Mouse (Mus musculus) lung, embryonic 15.5 days (tissue): ENCODE results near the gene Uevld. TPM values are rescaled to one million over a fixed set of nuclear protein-coding genes. Genes with fewer than 3 reads are reported as not detected.

Experiments
- ATAC-seq: fragments of 200-750 bp; cut with Nextera tagmentation; 2 replicates; pipeline ENCODE4 v1.8.0; 2017; ENCODE audit warnings: moderate number of reproducible peaks, borderline replicate concordance; ENCODE audit not compliant: low FRiP score, low TSS enrichment; ENCODE audit errors: extremely low read depth
- H3K27ac ChIP-seq: fragments of 300-500 bp; sonication (generic); 2 replicates; pipeline ENCODE4 v1.5.1; 2015; ENCODE audit warnings: moderate library complexity, mild to moderate bottlenecking, inconsistent platforms
- H3K27me3 ChIP-seq: fragments of 300-500 bp; sonication (generic); 2 replicates; pipeline ENCODE4 v1.6.1; 2015; ENCODE audit warnings: inconsistent platforms
- H3K36me3 ChIP-seq: fragments of 300-500 bp; sonication (generic); 2 replicates; pipeline ENCODE4 v1.6.1; 2015; ENCODE audit warnings: inconsistent platforms
- H3K4me1 ChIP-seq: fragments of 300-500 bp; sonication (generic); 2 replicates; pipeline ENCODE4 v1.6.1; 2015; ENCODE audit warnings: inconsistent platforms
- H3K4me2 ChIP-seq: fragments of 300-500 bp; sonication (generic); 2 replicates; pipeline ENCODE4 v1.6.1; 2015; ENCODE audit warnings: inconsistent platforms, mild to moderate bottlenecking, moderate library complexity
- H3K4me3 ChIP-seq: fragments of 300-500 bp; sonication (generic); 2 replicates; pipeline ENCODE4 v1.5.1; 2015; ENCODE audit warnings: mild to moderate bottlenecking, inconsistent platforms
- H3K9ac ChIP-seq: fragments of 300-500 bp; sonication (generic); 2 replicates; pipeline ENCODE4 v1.6.1; 2015; ENCODE audit warnings: inconsistent platforms
- H3K9me3 ChIP-seq: fragments of 300-500 bp; sonication (generic); 2 replicates; pipeline ENCODE4 v1.6.1; 2016; ENCODE audit warnings: inconsistent platforms
- WGBS: fragments of 180-500 bp; shearing (Covaris S2); methylation state at CpG from one replicate; pipeline ENCODE4 v1.1.7; 2015; 5-methylcytosine and 5-hydroxymethylcytosine counted together
- polyA plus RNA-seq: library from polyadenylated mRNA; unstranded; fragments of >200 nt; fragmentation: Nextera tagmentation; extraction: Ambion mirVana; gene quantifications from 2 replicates; pipeline ENCODE4 v1.2.1, GENCODE M21; 2015

The Uevld gene
- polyA plus RNA-seq = 12.1 and 13.1 TPM in 2 replicates

DNA sequence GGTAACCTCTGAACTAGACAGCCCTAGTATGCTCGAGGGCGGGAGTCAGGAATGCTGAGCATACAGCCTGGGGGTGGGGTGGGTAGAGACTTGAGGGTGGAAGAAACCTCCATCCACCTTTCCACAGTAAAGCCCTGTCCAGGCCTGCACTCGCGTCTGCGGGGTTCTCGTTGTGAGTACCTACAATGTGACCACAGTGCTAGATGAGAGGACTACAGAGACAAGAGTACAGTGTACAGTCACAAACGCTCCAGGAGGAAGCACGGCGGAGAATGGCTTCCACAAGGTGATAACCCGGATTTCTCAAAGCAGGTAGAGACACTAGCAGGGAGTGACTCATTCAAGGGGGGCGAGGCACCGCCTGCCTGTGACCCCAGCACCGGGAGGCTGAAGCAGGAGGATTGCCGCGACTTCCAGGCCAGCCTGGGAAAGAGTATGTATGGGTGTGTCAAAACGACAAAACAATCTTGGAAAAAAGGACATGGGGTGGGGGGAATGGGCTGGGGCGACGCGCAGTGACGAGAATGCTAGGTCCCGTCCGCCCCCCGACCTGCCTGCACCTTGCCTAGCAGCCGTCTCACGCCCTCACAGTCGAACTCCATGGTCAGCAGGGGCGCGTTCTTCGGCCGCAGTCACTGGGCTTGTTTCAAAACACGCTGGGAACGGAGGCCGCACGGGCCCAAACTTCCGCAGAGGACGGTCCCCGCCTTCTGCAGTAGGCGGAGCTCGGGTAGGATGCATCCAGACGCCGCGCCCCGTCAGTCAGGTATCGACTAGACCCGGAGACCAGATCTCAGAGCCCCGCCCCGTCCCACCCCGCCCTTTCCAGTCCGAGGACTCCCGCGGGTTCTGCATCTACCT, at the start of gene Uevld:
Gene Uevld, minus strand, starts transcription at position 697 of the 861 bp plus-strand sequence.
- Histone ChIP-seq H3K9ac (peak within 1 kb of the TSS; percentile 74), H3K27me3 (peaks cover 4% of the 10 kb centered on the region; the same call in 1 of the 2 replicates), H3K27ac (peak within 1 kb of the TSS; percentile 30; the same call in 1 of the 2 replicates), H3K36me3 (peaks cover 18% of the 10 kb centered on the region), H3K9me3 (no peaks in the 10 kb centered on the region), H3K4me3 (peak within 1 kb of the TSS; percentile 72), H3K4me1 (peaks cover 19% of the 10 kb centered on the region), H3K4me2 (peak within 1 kb of the TSS; percentile 73)
- under 1% methylated on average over 51 of the region's 51 CpGs for WGBS
- ATAC-seq = peak; percentile 89

DNA sequence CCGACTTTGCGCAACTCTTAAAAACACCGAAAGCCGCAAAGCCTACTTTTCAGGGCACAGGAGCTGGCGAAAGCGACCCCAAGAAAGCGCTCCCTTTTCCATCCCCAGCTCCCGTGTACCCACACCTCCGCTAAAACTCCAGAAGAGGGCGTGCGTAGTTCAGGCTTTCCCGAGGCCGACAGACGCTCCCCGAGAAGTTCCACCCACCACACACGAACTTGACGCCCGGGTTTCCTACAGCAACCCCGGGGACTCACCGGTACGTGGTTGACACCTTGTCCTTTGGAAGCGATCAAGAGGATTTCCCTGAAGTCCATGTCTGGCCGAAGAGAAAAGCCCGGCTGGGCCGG, 49.5 kb upstream of the Uevld start:
- under 1% methylated on average over 25 of the region's 25 CpGs for WGBS
- Histone ChIP-seq H3K27me3 (no peaks in the 10 kb centered on the region), H3K4me2 (peak overlapping the region; percentile 83), H3K9me3 (no peaks in the 10 kb centered on the region), H3K27ac (peak overlapping the region; percentile 97), H3K4me1 (peaks cover 32% of the 10 kb centered on the region), H3K36me3 (no peaks in the 10 kb centered on the region), H3K4me3 (peak overlapping the region; percentile 92), H3K9ac (peak overlapping the region; percentile 85)
- ATAC-seq = peak; percentile 64; the same call in 1 of the 2 replicates

DNA sequence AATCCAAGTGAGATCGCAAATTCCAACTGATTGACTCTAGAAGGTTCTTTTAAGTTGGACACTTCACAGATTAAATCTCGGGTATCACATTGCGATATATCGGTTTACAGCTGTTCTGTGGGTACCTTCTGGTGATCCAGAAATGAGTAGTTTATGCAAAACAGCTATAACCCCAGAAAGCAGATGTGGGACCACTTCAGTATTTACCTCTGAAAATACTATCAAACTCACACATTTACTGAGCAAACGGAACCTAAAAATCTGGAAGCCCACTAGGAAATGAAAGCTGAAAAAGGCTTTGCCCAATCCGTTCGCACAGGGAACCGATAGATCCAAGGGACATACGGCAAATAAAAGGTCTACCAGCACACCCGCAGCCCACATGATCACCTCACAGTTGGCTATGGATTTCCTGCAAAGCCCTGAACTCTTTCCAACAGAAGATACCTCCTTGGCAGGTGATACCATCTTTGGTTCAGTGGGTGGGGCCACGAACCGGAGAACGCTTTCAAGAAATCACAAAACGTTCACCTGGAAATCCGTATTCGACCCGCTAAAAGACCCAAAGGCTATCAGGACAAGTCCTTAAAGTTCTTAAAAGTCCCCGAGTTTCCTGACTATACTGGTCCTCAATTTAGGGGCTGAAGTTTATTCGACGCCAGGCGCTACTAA, 48.9 kb upstream of the Uevld start:
- H3K27me3 ChIP-seq = no peaks in the 10 kb centered on the region
- H3K4me1 ChIP-seq = peaks cover 37% of the 10 kb centered on the region
- no peak for ATAC-seq
- H3K9me3 ChIP-seq = no peaks in the 10 kb centered on the region
- peak overlapping the region; percentile 83 for H3K4me2 ChIP-seq
- H3K36me3 ChIP-seq = no peaks in the 10 kb centered on the region
- H3K4me3 ChIP-seq = peak overlapping the region; percentile 92
- H3K27ac ChIP-seq = peak overlapping the region; percentile 97
- WGBS = 11% methylated on average over 21 of the region's 21 CpGs
- peak overlapping the region; percentile 85 for H3K9ac ChIP-seq

DNA sequence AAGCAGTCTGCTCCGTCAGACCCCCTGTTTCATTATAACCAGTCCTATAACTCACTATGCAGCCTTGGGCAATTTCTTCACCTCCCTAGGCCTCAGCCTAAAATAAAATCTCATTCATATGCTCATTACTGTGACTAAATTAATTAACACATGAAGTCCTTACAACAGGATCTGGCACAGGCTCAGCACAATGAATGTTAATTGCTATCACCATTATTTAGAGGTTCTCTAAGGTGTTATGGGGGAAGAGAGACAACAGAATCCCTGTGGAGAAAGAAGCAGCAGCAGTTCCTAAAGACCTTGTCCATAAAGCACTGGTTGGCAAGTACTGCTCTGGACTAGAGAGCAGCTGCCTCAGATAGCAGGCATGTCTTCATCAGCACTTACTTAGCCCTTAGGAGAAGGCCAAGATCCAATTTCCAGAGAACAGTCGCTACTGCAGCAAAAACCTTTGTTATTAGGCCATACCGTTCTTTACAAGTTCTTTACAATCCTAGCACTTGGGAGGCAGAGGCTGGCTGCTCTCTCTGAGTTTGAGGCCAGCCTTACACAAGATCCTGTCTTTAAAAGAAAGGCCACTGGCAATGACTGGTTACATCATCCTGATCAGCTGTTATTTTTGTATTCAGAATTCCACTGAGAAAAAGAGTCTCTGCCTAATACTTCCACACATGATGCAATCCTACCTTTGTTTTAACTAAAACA, 45.2 kb upstream of the Uevld start:
- H3K4me3 ChIP-seq = no peak overlapping the region
- H3K9ac ChIP-seq = no peak overlapping the region
- peaks cover 8% of the 10 kb centered on the region; the same call in 1 of the 2 replicates for H3K36me3 ChIP-seq
- H3K4me1 ChIP-seq = peaks cover 54% of the 10 kb centered on the region
- no peak overlapping the region for H3K4me2 ChIP-seq
- H3K27me3 ChIP-seq = no peaks in the 10 kb centered on the region
- 51% methylated on average over 3 of the region's 3 CpGs for WGBS
- no peaks in the 10 kb centered on the region for H3K9me3 ChIP-seq
- no peak overlapping the region for H3K27ac ChIP-seq
- no peak for ATAC-seq

DNA sequence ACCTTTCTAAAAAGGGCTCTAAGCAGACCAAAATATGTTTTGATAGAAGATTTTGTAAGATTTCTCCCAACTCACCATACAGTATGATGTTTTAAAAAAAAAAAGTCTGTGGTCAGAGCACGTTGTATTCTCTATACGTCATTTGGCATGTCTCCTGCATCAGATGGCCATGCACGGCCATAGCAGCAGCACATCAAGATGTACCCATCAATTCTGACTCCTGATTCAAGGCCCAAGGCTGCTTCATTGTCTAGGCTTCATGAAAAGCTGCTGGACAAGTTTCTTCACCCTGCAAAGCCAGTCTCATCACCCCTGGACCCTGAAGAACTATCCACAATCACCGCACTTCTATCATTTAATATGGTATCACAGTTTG, 43.6 kb upstream of the Uevld start:
- Histone ChIP-seq H3K36me3 (peaks cover 25% of the 10 kb centered on the region; the same call in 1 of the 2 replicates), H3K9ac (no peak overlapping the region), H3K27ac (no peak overlapping the region), H3K4me2 (no peak overlapping the region), H3K4me3 (no peak overlapping the region), H3K27me3 (no peaks in the 10 kb centered on the region), H3K4me1 (peaks cover 50% of the 10 kb centered on the region), H3K9me3 (no peaks in the 10 kb centered on the region)
- 53% methylated on average over 4 of the region's 4 CpGs for WGBS
- no peak for ATAC-seq

DNA sequence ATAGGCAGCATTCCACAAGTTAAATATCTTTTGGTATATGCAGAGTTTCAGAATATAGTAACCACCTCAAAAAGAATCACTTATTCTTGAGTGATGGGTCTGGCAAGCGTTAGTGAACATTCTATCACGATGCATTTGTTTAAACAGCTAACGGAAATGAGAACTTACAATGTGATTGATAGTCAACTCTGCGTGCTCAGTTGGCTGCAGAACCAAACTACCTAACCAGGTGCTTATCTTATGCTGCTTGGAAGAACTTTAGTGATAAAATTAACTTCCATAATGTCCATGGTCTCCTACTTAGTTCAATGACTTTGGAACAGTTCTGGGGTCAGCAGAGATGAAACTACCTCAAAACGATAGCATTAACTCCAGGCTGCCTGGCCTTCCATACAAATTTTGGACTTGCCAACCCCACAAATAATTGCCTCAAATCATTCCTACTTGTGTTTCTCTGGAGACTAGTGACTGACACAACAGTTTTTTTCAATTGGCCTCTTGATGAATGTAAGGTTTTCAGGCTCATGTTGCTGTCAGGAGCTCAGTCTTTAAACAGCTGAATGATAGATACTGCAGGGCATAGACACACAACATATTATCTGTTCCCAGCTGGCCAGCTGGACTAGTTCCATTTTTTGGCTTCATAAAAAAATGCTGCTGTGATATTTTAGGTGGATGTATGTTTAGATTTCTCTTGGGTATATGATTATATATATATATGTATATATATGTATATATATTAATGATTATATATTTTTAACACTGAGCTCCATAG, 43.0 kb upstream of the Uevld start:
- no peak overlapping the region for H3K9ac ChIP-seq
- WGBS = 33% methylated on average over 5 of the region's 5 CpGs
- H3K4me2 ChIP-seq = no peak overlapping the region
- no peak overlapping the region for H3K4me3 ChIP-seq
- ATAC-seq = no peak
- peaks cover 47% of the 10 kb centered on the region for H3K4me1 ChIP-seq
- no peaks in the 10 kb centered on the region for H3K9me3 ChIP-seq
- H3K27me3 ChIP-seq = no peaks in the 10 kb centered on the region
- H3K36me3 ChIP-seq = peaks cover 26% of the 10 kb centered on the region; the same call in 1 of the 2 replicates
- H3K27ac ChIP-seq = 0 out of 2 replicates have a peak overlapping the region, but pooled peaks have one; percentile 25

DNA sequence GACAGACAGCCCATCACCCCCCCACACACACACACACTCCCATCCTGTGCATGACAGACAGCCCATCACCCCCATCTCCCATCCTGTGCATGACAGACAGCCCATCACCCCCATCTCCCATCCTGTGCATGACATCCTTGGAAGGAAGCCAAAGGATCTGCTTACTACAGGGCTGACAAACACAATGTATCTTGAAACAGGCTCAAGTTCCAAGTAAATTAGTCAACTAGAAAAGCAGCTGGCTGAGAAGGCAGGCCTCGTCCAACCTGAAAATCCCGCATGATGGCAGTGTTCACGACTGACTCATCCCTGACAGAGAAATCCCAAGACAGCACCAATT, 42.3 kb upstream of the Uevld start:
- peak; percentile 93 for ATAC-seq

DNA sequence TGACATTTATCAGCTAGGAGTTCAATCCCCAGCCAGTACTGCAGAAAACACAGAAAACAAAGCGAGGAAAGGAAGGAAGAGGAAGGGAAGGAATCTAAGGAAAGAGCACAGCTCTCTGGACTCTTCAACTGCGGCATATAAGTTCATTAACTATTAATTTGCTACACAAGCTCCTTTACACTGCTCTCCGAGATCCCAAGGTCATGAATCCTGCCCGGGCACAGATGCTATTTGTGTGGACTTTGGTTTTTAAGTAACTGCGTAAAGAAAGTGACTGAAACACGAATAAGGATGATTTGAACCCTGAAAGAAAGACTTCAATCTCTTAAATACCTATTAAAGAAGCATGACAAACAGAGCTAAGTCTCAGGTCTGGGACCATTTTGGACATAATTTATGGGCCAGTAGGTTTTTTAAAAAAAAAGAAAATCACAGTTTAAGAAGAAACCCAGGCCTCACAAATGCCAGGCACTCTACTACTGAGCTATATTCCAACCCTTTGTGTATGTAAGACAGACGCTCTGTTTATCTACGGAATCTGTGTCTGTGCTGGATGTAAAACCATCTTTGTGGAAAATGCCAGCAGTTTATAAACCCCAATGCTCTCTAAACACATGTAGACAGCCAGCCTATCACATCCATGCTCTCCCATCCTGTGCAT, 41.8 kb upstream of the Uevld start:
- Histone ChIP-seq H3K36me3 (peaks cover 35% of the 10 kb centered on the region; the same call in 1 of the 2 replicates), H3K4me3 (no peak overlapping the region), H3K9ac (no peak overlapping the region), H3K4me1 (peaks cover 41% of the 10 kb centered on the region), H3K27ac (peak overlapping the region; percentile 25), H3K9me3 (no peaks in the 10 kb centered on the region), H3K4me2 (no peak overlapping the region), H3K27me3 (no peaks in the 10 kb centered on the region)
- no peak for ATAC-seq
- 51% methylated on average over 8 of the region's 8 CpGs for WGBS

More for the DNA sequence above, 42.3 kb upstream of the Uevld start:
- no peaks in the 10 kb centered on the region for H3K27me3 ChIP-seq
- peak overlapping the region; percentile 25 for H3K27ac ChIP-seq
- H3K4me2 ChIP-seq = no peak overlapping the region
- no peak overlapping the region for H3K9ac ChIP-seq
- 32% methylated on average over 3 of the region's 3 CpGs for WGBS
- H3K4me1 ChIP-seq = peaks cover 46% of the 10 kb centered on the region
- H3K36me3 ChIP-seq = peaks cover 32% of the 10 kb centered on the region; the same call in 1 of the 2 replicates
- H3K4me3 ChIP-seq = no peak overlapping the region
- no peaks in the 10 kb centered on the region for H3K9me3 ChIP-seq

DNA sequence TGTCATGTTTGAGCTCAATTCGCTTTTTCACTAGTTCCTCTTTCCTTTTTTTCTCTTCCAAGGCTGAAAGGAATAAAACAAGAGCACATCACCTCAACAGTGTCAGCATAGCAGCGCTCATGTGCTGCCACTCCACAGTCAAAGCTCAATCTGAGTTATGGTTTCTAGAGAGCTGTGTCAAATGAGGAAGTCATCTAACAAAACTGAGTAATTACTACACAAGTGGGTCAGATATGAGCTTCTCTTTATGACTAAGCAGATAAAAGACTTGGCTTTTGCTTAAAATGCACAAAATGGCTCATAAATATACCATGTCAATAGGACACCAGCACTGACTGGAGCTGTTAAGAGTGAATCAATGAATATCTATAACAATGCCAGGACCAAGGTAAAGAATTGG, 40.6 kb upstream of the Uevld start:
- peaks cover 47% of the 10 kb centered on the region for H3K36me3 ChIP-seq
- H3K9me3 ChIP-seq = no peaks in the 10 kb centered on the region
- no peak overlapping the region for H3K27ac ChIP-seq
- H3K27me3 ChIP-seq = no peaks in the 10 kb centered on the region
- H3K4me1 ChIP-seq = peaks cover 36% of the 10 kb centered on the region
- ATAC-seq = no peak
- no peak overlapping the region for H3K4me3 ChIP-seq
- no peak overlapping the region for H3K9ac ChIP-seq
- WGBS = 82% methylated on average over 2 of the region's 2 CpGs
- H3K4me2 ChIP-seq = no peak overlapping the region

DNA sequence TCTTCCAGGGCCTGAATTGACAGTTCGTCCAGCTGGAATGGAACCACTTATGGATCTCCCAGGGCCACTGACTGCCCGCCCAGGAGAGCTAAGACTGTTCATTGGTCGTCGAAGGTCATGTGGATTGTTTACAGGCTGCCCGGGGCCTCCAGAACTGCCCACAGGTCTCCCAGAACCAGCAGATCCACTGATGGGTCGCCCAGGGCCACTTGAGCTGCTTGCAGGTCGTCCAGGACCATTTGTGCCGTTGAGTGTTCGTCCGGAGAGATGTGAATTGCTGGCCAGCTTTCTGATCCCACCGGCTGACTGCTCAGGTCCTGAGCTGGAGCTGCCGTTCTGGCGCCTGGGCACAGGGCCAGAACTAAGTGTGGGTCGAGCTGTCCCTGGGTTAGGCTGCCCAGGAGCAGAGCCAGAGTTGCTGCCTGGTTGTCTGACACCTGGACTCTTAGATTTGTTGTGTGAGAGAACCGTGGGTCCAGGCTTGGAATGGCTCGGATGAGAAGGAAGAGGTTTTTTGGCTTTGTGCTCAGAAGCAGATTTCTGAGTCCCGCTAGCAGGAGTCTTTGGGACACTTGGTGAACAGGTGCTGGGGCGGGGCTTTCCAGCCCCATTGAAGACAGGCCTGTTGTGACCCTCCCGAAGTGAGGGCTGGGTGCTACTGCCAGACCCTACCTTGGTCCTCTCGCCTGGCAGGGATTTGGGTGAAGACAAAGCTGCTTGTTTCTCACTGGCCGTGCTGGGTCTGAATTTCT, 39.5 kb upstream of the Uevld start:
- no peak overlapping the region for H3K4me2 ChIP-seq
- peaks cover 58% of the 10 kb centered on the region for H3K36me3 ChIP-seq
- peaks cover 27% of the 10 kb centered on the region for H3K4me1 ChIP-seq
- 68% methylated on average over 21 of the region's 21 CpGs for whole genome bisulfite sequencing
- no peaks in the 10 kb centered on the region for H3K27me3 ChIP-seq
- no peaks in the 10 kb centered on the region for H3K9me3 ChIP-seq
- no peak for ATAC-seq
- no peak overlapping the region for H3K9ac ChIP-seq
- H3K27ac ChIP-seq = no peak overlapping the region
- H3K4me3 ChIP-seq = no peak overlapping the region
